Mouse (Mus musculus): ENCODE data around the gene E4f1.
"Not testable (repeated sequence)": the region's sequence is repeated elsewhere in the genome, so short reads cannot be mapped to it uniquely, and the experiment has no call there.

E4f1 gene

GRCm38 (mm10) chr17:24455523-24456206, 14.4 kb downstream of the E4f1 start:
- DNase-seq (ENCODE audit: low read depth, low spot score) = not testable (repeated sequence)

- DNase-seq (ENCODE audit: low read depth, low spot score) = peak; percentile 98
These were observed 15.2 kb downstream of the E4f1 start for GRCm38 (mm10) chr17:24454756-24455522.

DNA sequence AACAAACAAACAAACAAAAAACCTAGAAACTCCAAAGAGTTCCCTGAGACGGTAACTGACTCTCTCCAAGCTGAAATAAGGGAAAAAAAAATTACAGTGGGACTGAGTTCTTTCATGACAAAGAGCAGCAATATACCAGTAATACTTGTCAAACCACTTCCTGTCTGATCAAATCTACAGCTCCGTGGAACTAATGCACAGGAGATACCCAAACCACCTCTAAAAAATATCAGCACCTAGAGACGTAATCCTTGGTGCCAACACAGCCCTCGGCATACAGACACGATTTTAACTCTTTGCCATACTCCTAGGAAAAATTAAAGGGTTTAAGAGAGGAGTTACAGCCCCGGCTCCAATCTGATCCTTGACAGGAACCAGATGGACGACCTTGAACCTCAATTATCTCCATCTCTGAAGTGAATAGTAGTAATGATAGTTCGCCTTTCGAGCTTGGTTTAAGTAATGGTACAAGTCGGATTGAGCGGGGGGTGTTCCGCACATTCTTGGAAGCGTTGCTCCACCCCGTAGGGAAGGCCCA, 15.8 kb downstream of the E4f1 start:
- no peak for DNase-seq (ENCODE audit: low read depth, low spot score)

GRCm38 (mm10) chr17:24453372-24453771, 16.7 kb downstream of the E4f1 start:
- no peak for DNase-seq (ENCODE audit: low read depth, low spot score)

- no peak for DNase-seq (ENCODE audit: low read depth, low spot score)
These were observed 18.9 kb downstream of the E4f1 start for GRCm38 (mm10) chr17:24451220-24451619.

- DNase-seq (ENCODE audit: low read depth, low spot score) = no peak
These were observed 20.6 kb downstream of the E4f1 start for GRCm38 (mm10) chr17:24449507-24449906.

- no peak for DNase-seq (ENCODE audit: low read depth, low spot score)
These were observed 23.5 kb downstream of the E4f1 start for GRCm38 (mm10) chr17:24446590-24446989.

DNA sequence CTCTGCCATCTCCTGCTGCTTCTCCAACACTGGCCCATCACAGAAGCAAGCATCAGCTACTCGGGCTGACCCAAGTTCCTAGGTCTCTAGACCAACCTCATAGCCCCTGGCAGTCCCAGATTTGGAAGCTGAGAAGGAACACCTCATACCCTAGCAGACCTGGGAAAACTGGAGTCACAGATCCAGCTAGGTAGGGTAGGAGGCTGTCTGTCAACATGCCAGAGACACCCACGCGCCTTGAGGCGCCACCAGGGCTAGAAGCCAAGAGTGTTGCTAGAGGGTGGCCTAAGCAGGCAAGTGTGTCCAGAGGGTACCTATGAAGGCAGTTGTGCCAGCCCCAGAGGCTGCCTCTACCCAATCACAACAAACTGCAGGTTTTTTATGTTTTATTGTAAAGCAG, 26.7 kb downstream of the E4f1 start:
- DNase-seq (ENCODE audit: low read depth, low spot score) = no peak

- no peak for DNase-seq (ENCODE audit: low read depth, low spot score)
These were observed 27.4 kb downstream of the E4f1 start, which contains the start of gene Dnase1l2 for GRCm38 (mm10) chr17:24442632-24443155. Dnase1l2 (minus strand) TSS chr17:24443105.

- DNase-seq (ENCODE audit: low read depth, low spot score) = no peak
These were observed 28.0 kb downstream of the E4f1 start for GRCm38 (mm10) chr17:24442107-24442506.

- no peak for DNase-seq (ENCODE audit: low read depth, low spot score)
These were observed 29.0 kb downstream of the E4f1 start for GRCm38 (mm10) chr17:24441148-24441547.

DNA sequence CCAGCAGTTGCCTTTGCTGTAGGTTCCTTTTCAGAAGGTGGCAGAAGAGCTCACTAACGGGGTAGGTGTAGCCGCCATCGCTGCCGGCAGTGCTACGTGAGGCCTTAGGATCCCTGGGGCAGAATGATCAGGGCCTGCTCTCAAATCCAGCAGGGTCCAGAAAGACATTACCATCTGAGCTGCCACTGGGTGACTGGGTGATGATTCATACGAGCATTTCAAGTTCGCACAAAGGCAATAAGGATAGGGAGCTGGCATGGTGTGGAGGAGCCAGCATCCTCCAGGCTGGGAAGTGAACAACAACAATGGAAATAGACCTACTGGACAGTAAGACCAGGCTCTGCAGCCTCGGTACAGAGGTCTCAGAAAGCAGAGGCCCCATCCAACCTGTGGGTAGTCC, 29.7 kb downstream of the E4f1 start:
- DNase-seq (ENCODE audit: low read depth, low spot score) = no peak

DNA sequence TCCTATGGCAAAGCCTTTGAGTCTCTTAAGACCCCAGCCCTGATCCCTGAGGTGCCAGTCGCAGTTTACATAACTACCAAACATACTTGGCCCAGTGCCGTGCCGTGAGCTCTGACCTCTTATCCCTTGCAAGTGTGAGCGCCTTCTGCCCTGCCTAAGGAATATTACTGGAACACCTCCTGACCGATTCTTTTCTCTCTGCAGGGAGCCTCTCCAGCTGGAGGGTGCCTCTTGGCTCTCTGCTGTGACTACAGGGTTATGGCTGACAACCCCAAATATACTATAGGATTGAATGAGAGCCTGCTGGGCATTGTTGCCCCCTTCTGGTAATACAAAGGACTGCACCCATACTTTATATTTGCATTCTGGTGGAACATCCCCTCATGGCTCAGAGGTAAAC, 33.1 kb downstream of the E4f1 start:
- no peak for DNase-seq (ENCODE audit: low read depth, low spot score)

GRCm38 (mm10) chr17:24429201-24429983, 40.7 kb downstream of the E4f1 start:
- no peak for DNase-seq (ENCODE audit: low read depth, low spot score)

GRCm38 (mm10) chr17:24427170-24427557, 42.9 kb downstream of the E4f1 start:
- no peak for DNase-seq (ENCODE audit: low read depth, low spot score)

- DNase-seq (ENCODE audit: low read depth, low spot score) = peak; percentile 87
These were observed 43.5 kb downstream of the E4f1 start, which contains the start of gene Eci1 for GRCm38 (mm10) chr17:24426471-24427169. Eci1 (plus strand) TSS chr17:24426641.

- no peak for DNase-seq (ENCODE audit: low read depth, low spot score)
These were observed 44.2 kb downstream of the E4f1 start for GRCm38 (mm10) chr17:24425905-24426304.

DNA sequence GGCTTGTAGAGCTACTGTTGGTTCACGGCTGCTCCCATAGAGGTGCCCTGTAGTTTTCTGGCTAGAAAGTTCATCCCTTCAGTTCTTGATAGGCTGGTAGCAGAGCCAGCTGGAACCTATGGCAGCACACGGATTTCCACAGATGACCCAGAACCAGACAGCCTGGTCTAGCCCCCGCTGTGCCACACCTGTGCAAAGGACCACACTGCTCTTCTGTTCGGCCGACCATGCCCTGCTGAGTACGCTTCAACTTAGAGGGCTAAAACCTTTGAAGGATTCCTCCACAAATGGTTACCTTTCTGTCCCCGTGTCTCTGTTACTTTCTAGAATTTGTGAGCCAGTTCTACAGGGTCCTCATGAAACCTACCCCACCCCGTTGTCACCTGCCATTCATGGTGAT, 44.8 kb downstream of the E4f1 start:
- not testable (repeated sequence) for DNase-seq (ENCODE audit: low read depth, low spot score)

- DNase-seq (ENCODE audit: low read depth, low spot score) = no peak
These were observed 45.6 kb downstream of the E4f1 start for GRCm38 (mm10) chr17:24424489-24424888.

- no peak for DNase-seq (ENCODE audit: low read depth, low spot score)
These were observed 47.0 kb downstream of the E4f1 start for GRCm38 (mm10) chr17:24423114-24423513.

- no peak for DNase-seq (ENCODE audit: low read depth, low spot score)
These were observed 54.0 kb downstream of the E4f1 start for GRCm38 (mm10) chr17:24416051-24416652.

Measured in embryo, embryonic 11.5 days (tissue).